Mouse (Mus musculus) T-cell, adult 2 months (primary cell): ENCODE data around the gene BC005624.
A peak's percentile ranks its signal among the peaks of the same experiment; 100 is the strongest.

Experiments
- DNase-seq: peaks from one replicate; pipeline ENCODE4 v3.0.0; 2022; ENCODE audit warnings: low spot score

The BC005624 gene

DNA sequence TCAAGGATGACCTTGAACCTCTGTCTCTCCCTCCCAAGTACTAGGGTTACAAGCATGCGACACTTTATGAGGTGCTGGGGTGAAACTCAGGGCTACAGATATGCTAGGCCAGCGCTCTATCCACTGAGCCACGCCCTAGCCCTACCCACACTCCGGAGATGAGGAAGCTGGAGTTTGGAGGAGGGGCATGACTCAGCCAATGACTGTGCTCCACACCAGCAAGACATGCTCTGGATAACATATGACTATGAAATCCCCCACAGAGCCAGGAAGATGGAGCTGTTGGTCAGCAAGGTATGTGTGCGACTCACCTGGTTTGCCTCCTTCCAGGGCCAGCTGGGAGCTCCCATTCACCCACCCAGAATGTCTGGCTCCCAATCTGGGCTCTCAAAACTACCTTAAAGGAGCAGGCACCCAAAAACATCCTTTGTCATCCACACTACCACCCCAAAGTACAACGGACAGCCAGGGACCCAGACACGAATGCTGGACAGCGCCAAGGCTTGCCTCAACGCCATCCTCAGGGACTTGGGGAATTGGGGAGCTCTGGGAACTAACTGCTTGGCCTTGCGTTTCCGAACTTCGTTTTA, 53.0 kb downstream of the BC005624 start:
- DNase-seq = no peak

DNA sequence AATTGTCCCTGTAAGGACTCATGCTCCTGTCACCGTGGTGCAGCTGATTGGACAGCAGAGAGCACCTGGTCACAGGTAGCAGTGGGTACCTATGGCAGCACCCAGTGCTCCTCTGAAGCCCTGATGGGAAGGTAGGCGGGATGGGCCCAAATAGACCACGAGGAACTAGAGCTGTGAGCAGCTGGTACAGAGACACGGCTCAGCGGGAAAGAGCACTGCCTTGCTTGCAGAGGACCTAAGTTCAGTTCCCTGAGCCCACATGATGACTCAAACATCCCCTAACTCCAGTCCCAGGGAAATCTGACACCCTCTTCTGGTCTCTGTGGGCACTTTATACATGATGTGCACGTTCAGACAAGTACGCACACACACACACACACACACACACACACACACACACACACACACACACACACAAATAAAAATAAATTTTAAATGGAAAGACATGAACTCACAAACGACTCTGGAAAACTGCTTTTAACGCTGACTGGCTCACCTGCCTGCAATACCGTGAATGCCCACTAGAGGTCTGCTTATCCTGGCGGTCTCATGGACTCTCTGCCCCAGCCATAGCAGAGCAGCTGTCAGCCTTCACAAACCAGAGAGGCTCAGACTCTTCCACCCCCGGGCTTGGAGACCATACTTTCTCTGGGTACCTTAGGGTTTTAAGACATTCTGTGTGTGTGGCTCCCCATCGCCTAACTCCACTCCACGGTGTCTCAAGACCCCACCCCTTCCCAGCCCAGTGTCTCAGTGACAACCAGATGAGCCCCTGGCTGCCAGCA, 54.0 kb downstream of the BC005624 start:
- peak; percentile 59 for DNase-seq

DNA sequence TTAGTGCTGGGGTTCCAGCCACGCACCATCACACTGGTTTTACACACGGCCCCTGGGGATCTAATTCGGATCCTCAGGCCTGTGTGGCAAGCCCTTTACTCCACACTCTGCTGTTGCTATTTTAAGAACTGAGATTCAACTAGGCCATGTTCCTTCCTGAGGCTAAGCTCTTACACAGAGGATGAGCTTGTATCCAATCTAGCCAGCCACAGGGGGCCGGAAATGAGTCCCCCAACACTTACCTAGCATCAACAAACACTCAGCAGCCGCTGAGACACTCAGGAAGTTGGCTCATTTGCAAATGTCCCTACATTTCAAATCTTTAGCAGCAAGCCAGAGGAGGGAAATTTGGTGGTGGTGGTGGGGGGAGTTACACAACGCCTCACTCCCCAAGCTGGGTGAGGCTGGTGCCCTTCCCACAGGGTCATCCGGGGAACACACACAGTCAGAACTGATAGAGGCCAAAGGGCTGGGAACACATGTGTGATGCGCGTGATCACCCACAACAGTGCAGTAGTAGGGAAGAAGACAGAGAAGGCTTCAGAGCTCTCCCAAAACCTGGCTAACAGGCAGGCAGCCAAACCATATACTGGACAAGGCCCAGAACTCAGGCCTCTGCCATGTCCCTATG, 54.7 kb downstream of the BC005624 start:
- DNase-seq = no peak

DNA sequence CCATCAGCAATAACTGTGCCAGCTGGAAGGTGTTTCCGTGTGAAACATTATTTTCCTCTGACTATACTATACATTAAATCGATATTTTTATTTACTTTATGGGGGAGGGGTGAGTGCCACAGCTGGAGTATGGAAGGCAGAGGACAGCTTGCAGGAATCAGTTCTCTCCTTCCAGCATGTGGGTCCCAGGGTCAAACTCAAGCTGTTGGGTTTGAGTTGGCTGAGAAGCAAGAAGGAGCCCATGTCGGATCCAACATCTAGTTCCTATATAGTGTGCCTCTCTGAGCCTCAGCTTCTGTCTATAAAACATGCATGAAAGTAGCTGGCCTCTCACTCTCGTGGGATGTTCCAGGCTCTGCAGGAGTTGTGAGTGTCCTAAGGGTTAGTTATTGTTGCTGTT, 55.6 kb downstream of the BC005624 start:
- no peak for DNase-seq

GRCm38 (mm10) chr2:30925181-30925580, 56.8 kb downstream of the BC005624 start:
- DNase-seq = no peak

GRCm38 (mm10) chr2:30923099-30923498, 58.9 kb downstream of the BC005624 start:
- DNase-seq = no peak
